Mouse (Mus musculus) left cerebral cortex, adult 2 months (tissue): ENCODE data around the gene Pitpnm1. TPM values are rescaled to one million over a fixed set of nuclear protein-coding genes. Genes with fewer than 3 reads are reported as not detected.

Experiments
- DNase-seq, 2 experiments: peaks; one replicate each; pipeline ENCODE4 v3.0.0; 2021 to 2022; ENCODE audit warnings: low spot score in 2 of 2, mixed read lengths in 1 of 2; ENCODE audit errors: extremely low spot score in 1 of 2
- H3K27ac ChIP-seq: fragments of 200-600 bp; 2 replicates; pipeline ENCODE4 v1.8.1; 2022
- H3K4me3 ChIP-seq: fragments of 200-600 bp; 2 replicates; pipeline ENCODE4 v1.8.1; 2022
- CTCF ChIP-seq: fragments of 200-600 bp; IDR thresholded peaks from 2 replicates; pipeline ENCODE4 v1.8.1; 2022; ENCODE audit warnings: antibody characterized with exemption, mild to moderate bottlenecking, moderate library complexity
- intact Hi-C: fragments of 180-260 bp; cut with DNase I; formaldehyde crosslinking; loops from one replicate; pipeline ENCODE4 v1.15.1; 2025
- total RNA-seq, 2 experiments: library from RNA; stranded (reverse); gene quantifications; 2 replicates each; pipeline ENCODE4 v1.2.3; 2021

Gene Pitpnm1
- total RNA-seq, 2 experiments from 2014 or later, result 217 to 229 TPM

DNA sequence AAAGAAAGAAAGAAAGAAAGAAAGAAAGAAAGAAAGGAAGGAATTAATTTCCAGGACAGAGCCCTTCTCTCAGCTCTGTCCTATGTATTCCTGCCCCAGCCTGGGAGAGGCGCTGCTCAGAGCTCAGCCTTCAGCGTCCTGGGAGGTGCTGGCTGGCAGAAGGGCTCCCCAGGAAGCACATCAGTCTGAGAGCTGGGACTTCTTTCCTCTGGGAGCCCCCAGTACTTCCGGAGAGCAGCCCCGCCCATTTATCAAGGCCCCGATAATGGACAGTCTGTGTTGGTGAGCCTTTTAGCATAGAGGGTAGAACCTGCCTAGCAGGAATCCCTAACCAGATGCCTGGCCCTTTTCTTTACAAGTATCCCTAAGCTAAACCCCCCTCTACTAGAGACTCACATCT is 11.7 kb upstream of the Pitpnm1 start:
- intact Hi-C loops, result loop anchor here (10.0 kb wide), 1 partner anchor 133 kb away; the partner anchor contains the start of gene Aldh3b3
- no peak for DNase-seq
- no peak overlapping the region for H3K4me3 ChIP-seq
- TF ChIP-seq CTCF, result no peak
- H3K27ac ChIP-seq, result no peak overlapping the region

DNA sequence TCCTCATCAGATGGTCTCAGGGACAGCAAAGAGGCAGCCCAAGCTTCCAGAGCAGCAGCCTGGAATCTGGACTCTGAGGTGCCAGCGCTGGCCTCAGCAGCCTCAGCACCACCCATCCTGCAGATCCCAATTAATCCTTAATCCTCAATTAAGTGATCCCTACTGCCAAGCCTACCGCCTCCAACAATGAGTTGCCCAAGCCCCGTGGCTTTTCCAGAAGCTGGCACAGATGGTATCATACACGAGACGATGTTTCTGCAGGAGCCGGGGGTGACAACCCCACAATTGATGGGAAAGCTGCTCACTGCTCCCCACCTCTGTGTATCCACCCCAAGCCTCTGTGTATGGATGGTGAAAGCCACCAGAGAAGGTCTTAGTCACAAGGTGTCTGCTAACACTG is 10.7 kb upstream of the Pitpnm1 start:
- no peak for DNase-seq
- intact Hi-C loops, result loop anchor here (10.0 kb wide), 1 partner anchor 134 kb away; the partner anchor contains the start of gene Aldh3b3
- Histone ChIP-seq H3K27ac (no peak overlapping the region), H3K4me3 (no peak overlapping the region)
- TF ChIP-seq CTCF, result no peak

DNA sequence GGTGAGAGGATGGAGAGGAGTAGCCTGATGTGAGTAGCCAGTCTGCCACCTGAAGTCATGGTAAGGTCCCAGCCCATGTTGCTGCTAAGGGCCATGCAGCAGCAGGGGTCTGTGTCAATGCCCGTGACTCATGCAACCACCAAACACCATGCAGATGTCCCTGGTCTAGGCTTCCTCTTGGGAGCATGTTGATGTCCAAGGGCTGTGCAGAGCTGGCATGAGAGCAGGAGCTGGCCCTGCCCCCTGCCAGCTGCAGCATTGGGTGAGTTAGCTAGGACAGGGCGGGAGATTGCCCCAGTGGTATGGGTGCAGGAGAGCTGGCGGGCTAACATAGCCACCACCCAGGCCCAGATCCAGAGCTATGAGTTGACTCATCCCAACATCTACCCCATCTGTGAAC is 9.4 kb upstream of the Pitpnm1 start:
- no peak for DNase-seq
- H3K4me3 ChIP-seq, result no peak overlapping the region
- TF ChIP-seq CTCF, result no peak
- H3K27ac ChIP-seq, result no peak overlapping the region
- intact Hi-C loops, result no loop called here

DNA sequence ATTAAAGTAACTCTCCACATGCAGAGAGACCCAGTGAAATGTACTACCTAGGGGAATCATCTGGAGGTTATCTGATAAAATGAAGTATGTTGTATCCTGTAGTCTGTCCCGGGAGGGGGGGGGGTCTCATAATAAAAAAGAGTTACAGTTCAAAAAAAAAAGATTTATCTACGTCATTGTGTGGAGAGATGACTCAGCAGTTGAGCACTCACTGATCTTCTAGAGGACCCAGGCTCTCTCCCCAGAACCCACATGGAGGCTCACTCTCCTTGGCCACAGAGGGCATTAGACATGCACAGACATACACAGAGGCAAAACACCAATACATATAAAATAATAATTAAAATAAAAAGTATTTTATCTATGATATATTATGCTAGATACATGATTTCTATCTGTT is 8.4 kb upstream of the Pitpnm1 start:
- no peak for TF ChIP-seq CTCF
- Histone ChIP-seq H3K4me3 (no peak overlapping the region), H3K27ac (no peak overlapping the region)
- intact Hi-C loops, result no loop called here
- no peak for DNase-seq

DNA sequence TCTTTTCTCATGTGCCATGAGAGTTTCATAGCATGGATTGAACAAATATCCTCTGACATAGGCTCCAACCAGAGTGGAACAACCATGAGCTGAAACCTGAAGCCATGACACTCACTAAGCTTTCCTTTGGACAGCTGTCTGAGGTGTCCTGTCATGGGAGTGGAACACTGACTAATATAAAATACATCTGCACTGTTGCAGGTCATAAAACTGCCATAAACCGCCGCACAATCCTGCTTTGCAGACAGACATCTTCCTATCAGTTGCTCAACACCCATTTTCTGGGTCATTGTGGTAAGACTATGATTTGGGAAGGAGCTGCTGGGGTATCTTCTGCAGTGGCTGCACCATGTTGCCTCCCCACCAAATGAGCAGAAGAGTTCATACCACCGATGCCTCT is 7.0 kb upstream of the Pitpnm1 start:
- intact Hi-C loops, result no loop called here
- H3K27ac ChIP-seq, result no peak overlapping the region
- no peak for TF ChIP-seq CTCF
- no peak for DNase-seq
- no peak overlapping the region for H3K4me3 ChIP-seq

GRCm38 (mm10) chr19:4093772-4094171 is 6.0 kb upstream of the Pitpnm1 start:
- no peak for TF ChIP-seq CTCF
- intact Hi-C loops, result no loop called here
- H3K27ac ChIP-seq, result no peak overlapping the region
- no peak overlapping the region for H3K4me3 ChIP-seq
- DNase-seq, result no peak

- H3K4me3 ChIP-seq, result no peak overlapping the region
- no peak for TF ChIP-seq CTCF
- H3K27ac ChIP-seq, result no peak overlapping the region
- intact Hi-C loops, result no loop called here
- DNase-seq, result no peak
Measured at GRCm38 (mm10) chr19:4094348-4094747, 5.5 kb upstream of the Pitpnm1 start.

DNA sequence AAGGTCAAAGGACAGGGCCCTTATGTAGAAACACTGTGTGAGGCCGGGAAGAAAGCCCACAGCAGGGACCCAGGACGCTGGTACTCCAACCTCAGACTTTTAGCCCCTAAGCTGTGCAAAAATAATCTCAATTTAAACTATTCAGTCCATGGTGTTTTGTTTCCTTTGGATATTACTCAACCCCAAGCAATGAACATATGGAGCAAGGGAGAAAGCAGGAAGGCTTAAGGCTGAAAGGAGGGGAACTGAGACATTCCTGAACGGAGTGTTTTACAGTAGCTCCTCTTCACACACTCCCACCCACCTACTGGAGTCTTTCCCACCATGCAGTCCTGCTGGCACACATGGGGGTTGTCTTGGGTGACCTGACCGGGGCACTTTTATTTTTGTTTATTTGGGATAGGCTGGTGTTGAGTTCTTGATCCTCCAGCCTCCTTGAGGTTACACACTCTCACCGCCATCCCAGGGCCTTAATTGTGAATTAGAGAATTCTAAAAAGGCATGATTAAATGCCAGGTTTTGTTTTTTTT is 5.0 kb upstream of the Pitpnm1 start:
- TF ChIP-seq CTCF, result no peak
- intact Hi-C loops, result loop anchor here (5.0 kb wide), 1 partner anchor 107 kb away; the partner anchor contains the start of gene Rad9a
- Histone ChIP-seq H3K27ac (no peak overlapping the region), H3K4me3 (no peak overlapping the region)
- no peak for DNase-seq

DNA sequence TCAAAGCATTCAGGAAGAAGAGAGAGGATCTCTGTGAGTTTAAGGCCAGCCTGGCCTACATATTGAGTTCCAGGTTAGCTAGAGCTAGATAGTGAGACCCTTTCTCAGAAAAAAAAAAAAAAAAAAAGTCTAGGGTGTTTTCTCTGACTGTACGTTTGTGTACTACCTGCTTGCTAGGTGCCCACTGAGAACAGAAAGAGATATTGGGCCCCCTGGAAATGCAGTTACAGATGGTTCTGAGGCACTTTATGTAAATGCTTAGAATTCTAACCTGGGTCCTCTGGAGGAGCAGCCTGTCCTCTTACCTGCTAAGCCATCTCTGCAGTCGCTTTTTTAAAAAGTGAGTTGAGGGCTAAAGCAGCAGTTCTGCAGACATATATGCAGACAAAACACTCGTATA is 4.0 kb upstream of the Pitpnm1 start:
- no peak for TF ChIP-seq CTCF
- Histone ChIP-seq H3K4me3 (no peak overlapping the region), H3K27ac (0 out of 2 replicates have a peak overlapping the region, but pooled peaks have one; percentile 3)
- intact Hi-C loops, result loop anchor here (2.0 to 5.0 kb wide), 2 partner anchors 106 to 135 kb away; partner anchors contain the start of genes Pold4 and Rad9a
- no peak for DNase-seq

- peak; percentile 100 for DNase-seq
- intact Hi-C loops, result loop anchor here (2.0 to 5.0 kb wide), 2 partner anchors 105 to 134 kb away; partner anchors contain the start of genes Pold4 and Rad9a
- TF ChIP-seq CTCF, result no peak; the same call in 1 of the 2 replicates
- H3K27ac ChIP-seq, result peak within 1 kb of the TSS; percentile 94
- peak within 1 kb of the TSS; percentile 70 for H3K4me3 ChIP-seq
Measured at GRCm38 (mm10) chr19:4096642-4097440, 3.0 kb upstream of the Pitpnm1 start, which contains the start of gene Cdk2ap2. Cdk2ap2 (plus strand) TSS chr19:4097182.

DNA sequence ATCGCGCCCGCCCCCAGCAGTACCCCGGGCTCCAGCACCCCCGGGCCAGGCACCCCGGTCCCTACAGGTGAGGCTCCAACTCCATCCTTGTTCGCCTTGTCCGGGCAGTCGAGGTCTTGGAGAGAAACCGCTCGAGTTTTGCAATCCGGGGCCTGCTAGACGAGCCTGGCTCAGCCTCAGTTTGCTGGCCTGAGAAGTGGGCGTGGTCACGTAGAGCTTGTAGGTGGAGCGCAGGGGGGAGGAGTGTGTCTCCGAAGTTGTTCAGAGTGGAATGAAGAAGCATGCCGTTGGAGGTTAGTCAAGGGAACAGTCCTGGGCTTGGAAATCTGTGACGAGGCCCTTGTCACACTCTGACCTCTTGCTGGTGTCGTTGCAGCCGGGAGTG is 2.4 kb upstream of the Pitpnm1 start:
- intact Hi-C loops, result loop anchor here (2.0 to 5.0 kb wide), 2 partner anchors 105 to 133 kb away; partner anchors contain the start of genes Pold4 and Rad9a
- Histone ChIP-seq H3K4me3 (peak overlapping the region; percentile 70), H3K27ac (peak overlapping the region; percentile 94)
- no peak; the same call in 1 of the 2 replicates for TF ChIP-seq CTCF
- no peak for DNase-seq

GRCm38 (mm10) chr19:4098426-4098825 is 1.4 kb upstream of the Pitpnm1 start:
- intact Hi-C loops, result loop anchor here (5.0 kb wide), 1 partner anchor 104 kb away; the partner anchor contains the start of gene Rad9a
- no peak for DNase-seq
- TF ChIP-seq CTCF, result no peak
- H3K27ac ChIP-seq, result no peak overlapping the region
- no peak overlapping the region for H3K4me3 ChIP-seq
